Mouse (Mus musculus): ENCODE measurements around the gene Atp13a2.

DNA sequence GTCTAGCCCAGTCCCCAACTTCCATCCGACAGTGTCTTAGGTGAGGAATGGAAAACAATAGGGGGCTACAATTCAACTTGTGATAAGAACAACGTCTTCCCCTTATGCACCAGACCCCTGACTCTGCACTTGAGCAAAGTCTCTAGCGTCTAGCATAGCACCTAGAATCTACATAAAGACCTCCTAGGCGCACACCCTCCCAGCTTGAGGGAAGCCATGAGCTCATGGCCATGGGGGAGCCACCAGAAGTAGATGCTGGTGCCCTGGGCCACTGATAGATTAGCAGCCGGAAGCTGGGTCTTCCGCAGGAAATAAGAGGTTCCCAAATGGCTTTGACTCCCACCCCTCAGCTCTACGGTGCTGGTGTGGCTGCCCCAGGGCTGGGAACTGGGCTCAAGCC, 803 bp downstream of the Atp13a2 start:
- TF ChIP-seq POLR2A (IDR thresholded peaks at IDR 0.05; ENCODE audit: borderline replicate concordance, control insufficient read depth, low read depth, low read length) (no peak), CTCF (IDR thresholded peaks at IDR 0.05; ENCODE audit: control insufficient read depth, insufficient read depth, low read length) (no peak)

All from bone marrow, adult 2 months (tissue).